Mouse (Mus musculus) heart, postnatal 4 days (tissue): ENCODE results near the gene Vars. TPM values are rescaled to one million over a fixed set of nuclear protein-coding genes. Genes with fewer than 3 reads are reported as not detected.

Experiments used
- total RNA-seq, 2 experiments: library from RNA; stranded (reverse); gene quantifications; 2 replicates each; pipeline ENCODE4 v1.2.3; 2021

Vars gene
- total RNA-seq, 2 experiments from 2014 or later = 46.7 to 49.0 TPM

Other genes starting within 250 kb of the Vars start
- gene Cyp21a1, start 196.4 kb upstream of the Vars start, total RNA-seq = not detected
- gene Stk19, start 164.0 kb upstream of the Vars start, total RNA-seq = 10 to 100 TPM; 13.6 to 16.2 TPM
- 10 to 100 TPM; 21.4 to 23.0 TPM for gene Dxo, start 164.0 kb upstream of the Vars start, total RNA-seq
- gene Skiv2l, start 150.8 kb upstream of the Vars start, total RNA-seq = 10 to 100 TPM; 27.4 to 27.9 TPM
- 10 to 100 TPM; 30.4 to 34.2 TPM for gene Nelfe, start 150.6 kb upstream of the Vars start, total RNA-seq
- gene Cfb, start 138.5 kb upstream of the Vars start, total RNA-seq = 1 to 10 TPM in 1 of 2 experiments, under 1 TPM in 1; 0.88 to 2.6 TPM
- 1 to 10 TPM; 7.9 TPM for gene Zbtb12, start 121.5 kb upstream of the Vars start, total RNA-seq
- not detected for gene Gm20547, start 118.9 kb upstream of the Vars start, total RNA-seq
- 1 to 10 TPM; 3.0 to 3.7 TPM for gene C2, start 102.7 kb upstream of the Vars start, total RNA-seq
- gene Ehmt2, start 102.5 kb upstream of the Vars start, total RNA-seq = 10 to 100 TPM; 55.7 to 56.8 TPM
- gene Slc44a4, start 86.5 kb upstream of the Vars start, total RNA-seq = not detected
- 10 to 100 TPM; 10.1 to 11.7 TPM for gene Neu1, start 69.7 kb upstream of the Vars start, total RNA-seq
- 1 to 10 TPM; 4.8 to 5.2 TPM for gene Hspa1b, start 41.7 kb upstream of the Vars start, total RNA-seq
- not detected for gene Gm20481, start 31.1 kb upstream of the Vars start, total RNA-seq
- gene Hspa1a, start 28.8 kb upstream of the Vars start, total RNA-seq = 1 to 10 TPM; 2.6 to 2.9 TPM
- gene Hspa1l, start 28.3 kb upstream of the Vars start, total RNA-seq = 1 to 10 TPM; 5.3 to 6.6 TPM
- 10 to 100 TPM; 52.2 to 55.0 TPM for gene Lsm2, start 19.1 kb upstream of the Vars start, total RNA-seq
- 1 to 10 TPM; 1.6 to 1.8 TPM for gene Vwa7, start 15.6 kb downstream of the Vars start, total RNA-seq
- gene Sapcd1, start 27.0 kb downstream of the Vars start, total RNA-seq = 1 to 10 TPM in 1 of 2 experiments, under 1 TPM in 1; 0.74 to 1.3 TPM
- 1 to 10 TPM; 4.0 to 6.5 TPM for gene Msh5, start 45.8 kb downstream of the Vars start, total RNA-seq
- gene Clic1, start 49.0 kb downstream of the Vars start, total RNA-seq = 100 to 1,000 TPM; 166 to 167 TPM
- gene Ddah2, start 58.0 kb downstream of the Vars start, total RNA-seq = 100 to 1,000 TPM; 104 to 106 TPM
- not detected for gene Ly6g6c, start 64.4 kb downstream of the Vars start, total RNA-seq
- gene Mpig6b, start 65.2 kb downstream of the Vars start, total RNA-seq = under 1 TPM in 1 of 2 experiments, not detected in 1; 0.47 TPM
- gene Ly6g6e, start 75.9 kb downstream of the Vars start, total RNA-seq = not detected
- gene Ly6g6d, start 77.1 kb downstream of the Vars start, total RNA-seq = 1 to 10 TPM; 1.6 to 2.4 TPM
- not detected for gene Ly6g6f, start 84.6 kb downstream of the Vars start, total RNA-seq
- 10 to 100 TPM; 50.6 to 53.5 TPM for gene Abhd16a, start 88.3 kb downstream of the Vars start, total RNA-seq
- not detected for gene Ly6g5c, start 107.3 kb downstream of the Vars start, total RNA-seq
- gene Ly6g5b, start 114.4 kb downstream of the Vars start, total RNA-seq = under 1 TPM; 0.52 to 0.62 TPM
- 1 to 10 TPM; 6.0 to 6.2 TPM for gene Gpank1, start 120.5 kb downstream of the Vars start, total RNA-seq
- 100 to 1,000 TPM; 189 to 196 TPM for gene Csnk2b, start 121.1 kb downstream of the Vars start, total RNA-seq
- 10 to 100 TPM; 26.6 to 27.3 TPM for gene D17H6S53E, start 125.4 kb downstream of the Vars start, total RNA-seq
- gene Apom, start 131.1 kb downstream of the Vars start, total RNA-seq = not detected
- gene Bag6, start 134.2 kb downstream of the Vars start, total RNA-seq = 100 to 1,000 TPM; 318 to 321 TPM
- gene Prrc2a, start 163.9 kb downstream of the Vars start, total RNA-seq = 100 to 1,000 TPM; 248 to 251 TPM
- 1 to 10 TPM; 2.9 to 3.4 TPM for gene Aif1, start 175.1 kb downstream of the Vars start, total RNA-seq
- gene Lst1, start 187.5 kb downstream of the Vars start, total RNA-seq = 1 to 10 TPM; 4.2 to 4.8 TPM
- 1 to 10 TPM in 1 of 2 experiments, under 1 TPM in 1; 0.81 to 1.0 TPM for gene Ltb, start 193.5 kb downstream of the Vars start, total RNA-seq
- 1 to 10 TPM in 1 of 2 experiments, under 1 TPM in 1; 0.76 to 1.3 TPM for gene Tnf, start 201.0 kb downstream of the Vars start, total RNA-seq
- under 1 TPM; 0.26 to 0.32 TPM for gene Lta, start 204.4 kb downstream of the Vars start, total RNA-seq
- under 1 TPM in 1 of 2 experiments, not detected in 1; 0.52 TPM for gene Gm16181, start 219.8 kb downstream of the Vars start, total RNA-seq
- 1 to 10 TPM; 8.0 to 9.3 TPM for gene Atp6v1g2, start 232.7 kb downstream of the Vars start, total RNA-seq
- gene Nfkbil1, start 234.8 kb downstream of the Vars start, total RNA-seq = 10 to 100 TPM; 10.8 to 11.0 TPM
- 100 to 1,000 TPM; 221 to 230 TPM for gene Ddx39b, start 240.8 kb downstream of the Vars start, total RNA-seq